Mouse (Mus musculus) cortical plate, adult 2 months (tissue): ENCODE measurements at regions not wholly inside any gene's neighbourhood (a gene's known extent, or its start where the extent isn't known, plus 50 kb on each side); places are given as distances from the start of the nearest gene placed in this dataset.
"Not testable (repeated sequence)": the region's sequence is repeated elsewhere in the genome, so short reads cannot be mapped to it uniquely, and the experiment has no call there.

Experiments
- CTCF ChIP-seq: fragments of 200-500 bp; IDR thresholded peaks from 2 replicates; pipeline ENCODE4 v1.5.1; 2011; ENCODE audit warnings: mild to moderate bottlenecking, control low read depth, low read length; ENCODE audit not compliant: insufficient read depth; ENCODE audit errors: extremely low read depth
- POLR2A ChIP-seq: fragments of 200-500 bp; IDR thresholded peaks from 2 replicates; pipeline ENCODE4 v1.6.1; 2011; ENCODE audit warnings: mild to moderate bottlenecking, low read length, control low read depth; ENCODE audit not compliant: insufficient read depth; ENCODE audit errors: extremely low read depth

DNA sequence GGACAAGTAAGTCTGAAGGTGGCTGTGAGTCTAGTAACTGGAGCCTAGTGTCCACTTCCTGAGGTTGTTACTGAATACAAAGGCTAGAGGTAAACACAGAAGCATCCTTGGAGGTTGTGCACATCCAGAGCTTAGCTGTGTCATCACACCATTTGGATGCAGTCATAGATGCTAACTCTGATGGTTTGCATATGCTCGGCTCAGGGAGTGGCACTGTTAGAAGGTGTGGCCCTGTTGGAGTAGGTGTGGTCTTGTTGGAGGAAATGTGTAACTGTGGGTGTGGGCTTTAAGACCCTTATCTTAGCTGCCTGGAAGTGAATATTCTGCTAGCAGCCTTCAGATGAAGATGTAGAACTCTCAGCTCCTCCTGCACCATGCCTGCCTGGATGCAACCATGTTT, 612.6 kb downstream of the Pdcd6ip start:
- not testable (repeated sequence) for TF ChIP-seq CTCF, POLR2A
